Mouse (Mus musculus): ENCODE measurements around the gene P2ry10b.

Gene P2ry10b

DNA sequence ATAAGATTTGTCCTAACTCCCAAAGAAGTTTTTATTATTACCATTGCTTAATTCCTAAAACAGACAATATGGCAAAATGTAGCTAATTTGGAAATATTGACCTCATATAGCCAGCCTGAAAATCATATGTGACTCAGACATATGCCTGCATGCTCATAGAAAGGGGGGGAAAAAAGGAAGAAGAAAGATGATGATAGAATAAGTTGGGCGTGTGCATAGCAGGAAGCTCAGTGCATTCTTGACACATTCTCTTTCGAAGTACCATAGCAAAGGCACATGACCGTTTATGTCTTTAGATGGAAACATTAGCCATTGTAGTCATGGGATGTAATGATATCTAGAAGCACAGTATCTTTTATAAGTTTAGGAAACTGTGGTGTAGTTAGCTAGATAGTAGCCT is at the start of gene P2ry10b:
TSS of gene P2ry10b (plus strand) at position 247 of the 400 bp plus-strand sequence.
- WGBS, result 77% methylated on average over 3 of the region's 3 CpGs

DNA sequence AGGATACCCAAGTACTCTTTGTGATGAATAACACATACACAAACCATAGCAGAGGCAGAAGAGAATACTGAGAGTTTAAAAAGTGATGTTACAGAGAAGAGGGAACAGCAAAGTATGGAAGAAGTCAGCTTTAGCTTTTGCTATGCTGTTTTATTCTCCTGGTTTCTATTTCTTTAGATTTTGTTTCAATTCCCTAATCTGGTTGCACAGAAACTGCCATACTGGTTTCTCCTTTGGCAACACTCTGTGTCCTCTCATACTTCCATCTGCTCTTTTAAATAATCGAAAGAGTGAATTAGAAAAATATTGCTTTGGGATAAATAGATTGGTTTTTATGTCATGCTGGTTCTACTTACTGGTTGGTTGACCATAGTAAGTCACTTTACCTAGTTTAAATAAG is 32.4 kb upstream of the P2ry10b start:
- 77% methylated on average over 1 of the region's 1 CpGs for WGBS

GRCm38 (mm10) chrX:107116987-107117386 is 31.7 kb upstream of the P2ry10b start:
- WGBS, result 94% methylated on average over 1 of the region's 1 CpGs

GRCm38 (mm10) chrX:107143184-107143583 is 5.5 kb upstream of the P2ry10b start:
- WGBS, result 81% methylated on average over 3 of the region's 3 CpGs

- 49% methylated on average over 2 of the region's 2 CpGs for WGBS
Measured at GRCm38 (mm10) chrX:107143930-107144329, 4.8 kb upstream of the P2ry10b start.

DNA sequence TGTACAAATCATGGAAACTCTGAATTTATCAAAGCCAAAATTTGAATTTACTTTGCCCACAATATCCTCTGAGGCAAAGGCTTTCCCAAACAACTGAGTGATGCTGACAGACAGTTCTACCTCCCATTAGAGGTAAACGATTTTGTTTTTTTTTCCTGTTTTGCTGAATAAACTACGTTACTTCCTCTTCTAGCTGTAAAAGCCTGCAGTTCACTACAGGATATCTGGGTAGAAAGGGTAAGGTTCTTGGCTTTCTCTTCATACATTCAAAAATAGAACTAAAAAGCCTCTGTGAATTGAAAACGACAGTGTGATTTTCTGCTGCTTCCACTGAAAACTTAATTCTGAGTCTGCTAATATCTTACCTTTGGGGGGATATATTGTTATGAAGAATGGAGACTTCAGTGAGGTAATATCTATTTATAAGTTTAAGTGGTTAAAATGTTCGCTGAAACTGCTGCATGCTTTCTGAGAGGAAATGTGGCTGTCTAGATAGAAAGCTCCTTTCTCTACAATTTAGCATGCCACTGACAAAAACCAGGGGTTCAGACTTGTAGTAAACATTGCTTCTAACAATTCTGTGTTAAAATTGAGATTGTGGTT is 765 bp downstream of the P2ry10b start:
- 30% methylated on average over 4 of the region's 4 CpGs for WGBS

- WGBS, result 12% methylated on average over 5 of the region's 5 CpGs
Measured at GRCm38 (mm10) chrX:107150027-107150426, 1.3 kb downstream of the P2ry10b start.

DNA sequence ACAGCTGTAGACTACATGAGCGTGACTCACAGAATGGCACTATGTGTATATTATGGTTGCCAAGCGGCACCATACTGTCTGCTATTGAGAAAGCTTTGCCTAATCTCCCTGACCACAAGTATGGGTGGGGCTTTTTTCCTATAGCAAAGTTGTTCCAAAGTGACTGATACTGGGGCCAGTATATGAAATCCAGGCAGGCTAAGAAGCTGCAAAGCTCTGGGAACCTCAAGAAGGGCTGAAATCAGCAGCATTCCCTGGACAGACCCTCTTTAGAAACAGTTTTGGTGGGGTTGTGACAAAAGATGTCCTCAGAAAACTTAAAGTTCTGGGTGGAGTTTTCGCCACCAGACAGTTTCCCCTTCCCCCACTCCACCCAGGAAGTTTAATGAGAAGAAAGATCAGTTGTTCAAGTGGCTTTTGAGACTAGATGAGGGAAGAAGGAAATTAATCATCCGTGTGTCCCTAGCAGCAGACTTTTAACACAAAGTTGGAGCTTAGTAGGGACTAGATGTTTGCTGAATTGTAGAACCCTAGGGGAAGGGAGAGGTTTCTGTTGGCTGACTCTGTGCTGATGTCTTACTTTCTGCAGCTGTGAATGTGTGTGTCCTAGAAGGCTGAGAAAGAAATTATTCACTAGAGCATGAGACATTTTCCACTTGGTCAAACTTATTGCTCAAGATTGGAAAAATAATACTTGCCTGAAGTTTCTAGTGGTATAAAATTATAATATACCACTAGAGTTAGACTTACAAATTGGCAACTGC is 2.2 kb downstream of the P2ry10b start:
- WGBS, result 49% methylated on average over 4 of the region's 4 CpGs

GRCm38 (mm10) chrX:107156021-107156420 is 7.3 kb downstream of the P2ry10b start:
- WGBS, result 88% methylated on average over 2 of the region's 2 CpGs

- WGBS, result 8% methylated on average over 1 of the region's 1 CpGs
Measured at GRCm38 (mm10) chrX:107168281-107168680, 19.6 kb downstream of the P2ry10b start.

- WGBS, result 39% methylated on average over 1 of the region's 1 CpGs
Measured at GRCm38 (mm10) chrX:107178742-107179141, 30.0 kb downstream of the P2ry10b start.

DNA sequence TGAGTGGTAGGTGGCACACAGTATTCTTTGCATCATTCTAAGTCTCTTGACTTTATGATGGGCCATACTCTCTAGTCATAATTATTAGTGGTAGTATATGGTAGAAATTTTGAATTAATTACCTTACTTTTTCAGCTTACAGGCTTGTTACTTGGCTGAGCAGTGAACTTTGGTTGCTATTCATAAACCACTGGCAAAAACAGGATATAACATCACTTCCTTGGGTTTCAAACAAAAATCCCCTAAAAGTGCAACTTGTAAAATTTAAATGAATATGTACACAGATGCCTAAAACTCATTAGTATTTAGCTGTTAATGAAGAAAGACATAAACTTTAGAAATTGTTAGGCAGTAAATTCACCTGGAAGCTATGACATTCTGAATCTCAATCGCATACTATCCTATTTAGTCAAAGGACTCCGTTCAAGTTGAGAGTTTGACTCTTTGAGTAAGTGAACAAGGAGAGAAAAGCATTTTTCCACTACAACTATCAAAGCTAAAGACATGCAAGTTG is 68.9 kb downstream of the P2ry10b start:
- 86% methylated on average over 2 of the region's 2 CpGs for WGBS

Data from cerebral cortex, adult 2 months (tissue).